Mouse (Mus musculus) splenic B cell, adult 2 months (primary cell): ENCODE measurements around the gene St3gal5.
A peak's percentile ranks its signal among the peaks of the same experiment; 100 is the strongest.

Experiments used
- DNase-seq: peaks from one replicate; pipeline ENCODE4 v3.0.0-alpha.2; 2011; ENCODE audit warnings: low read depth, low spot score
- H3K27me3 ChIP-seq: 2 replicates; pipeline ENCODE4 v1.6.1; 2012; ENCODE audit warnings: mild to moderate bottlenecking, low read length, moderate library complexity, mixed read lengths; ENCODE audit not compliant: control insufficient read depth, poor library complexity, insufficient read depth, severe bottlenecking
- H3K36me3 ChIP-seq: 2 replicates; pipeline ENCODE4 v1.6.1; 2012; ENCODE audit warnings: mild to moderate bottlenecking, low read length, moderate library complexity, mixed read lengths; ENCODE audit not compliant: control insufficient read depth, poor library complexity, insufficient read depth, severe bottlenecking

Gene St3gal5

DNA sequence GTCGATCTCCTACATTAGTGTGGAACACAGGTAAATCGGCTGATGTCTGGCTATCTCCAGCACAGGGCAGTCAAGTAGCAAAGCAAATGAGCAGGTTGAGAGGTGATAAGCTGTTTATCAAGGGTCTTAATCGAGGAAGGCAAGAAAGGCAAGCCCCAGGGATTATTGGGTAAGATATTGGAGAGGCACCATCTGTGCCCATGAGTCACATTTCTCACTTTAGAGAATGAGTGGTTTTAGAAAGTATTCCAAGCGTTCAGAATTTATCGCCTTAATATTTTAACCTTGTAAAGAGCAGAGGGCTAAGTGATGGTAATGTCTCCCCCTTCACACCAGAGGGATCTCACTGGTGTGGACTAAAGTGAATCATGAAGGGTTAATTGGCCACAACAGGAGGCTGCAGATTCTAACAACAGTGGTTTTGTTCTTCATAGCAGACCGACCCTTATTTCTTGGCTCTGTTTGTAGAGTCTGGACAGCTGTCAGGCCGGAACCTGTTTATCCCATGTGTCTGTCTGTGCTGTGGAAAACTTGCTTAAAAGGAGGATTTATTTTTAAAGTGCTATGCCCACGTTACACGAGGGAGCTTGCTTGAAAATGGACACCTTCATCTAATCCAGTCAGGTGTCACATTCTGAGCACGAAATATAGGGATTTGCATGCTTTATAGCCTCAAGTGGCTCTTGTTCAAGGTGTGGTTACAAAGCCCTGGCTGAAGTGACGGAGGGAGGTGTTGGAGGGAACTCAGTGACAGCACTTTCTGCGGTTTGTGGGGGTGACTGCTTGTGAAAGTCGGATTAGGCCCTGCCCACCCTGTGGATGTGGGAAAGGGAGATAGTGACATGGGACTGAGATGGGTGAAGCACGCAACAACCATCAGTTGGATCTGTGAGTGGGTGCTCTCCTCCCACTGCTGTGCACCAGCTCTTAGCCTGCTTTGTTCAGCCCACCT is 11.8 kb downstream of the St3gal5 start:
- no peaks in the 10 kb centered on the region for H3K36me3 ChIP-seq
- DNase-seq = no peak
- no peaks in the 10 kb centered on the region for H3K27me3 ChIP-seq

DNA sequence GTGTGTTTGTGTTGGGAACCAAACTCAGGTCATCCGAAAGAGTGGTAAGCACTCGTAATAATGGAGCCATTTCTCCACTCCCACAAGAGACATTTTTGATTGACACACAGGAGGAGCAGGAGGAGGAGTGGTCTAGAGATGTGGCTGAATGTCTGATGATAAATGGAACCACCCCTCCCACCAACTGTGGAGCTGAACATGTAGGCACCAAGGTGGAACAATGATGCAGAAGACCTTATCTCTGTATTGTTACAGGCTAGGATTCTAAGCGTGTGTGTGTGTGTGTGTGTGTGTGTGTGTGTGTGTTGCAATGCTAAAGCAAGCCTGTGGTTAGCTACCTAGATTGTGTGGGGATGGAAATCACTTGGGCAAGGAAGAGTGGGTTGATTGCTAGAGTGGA is 13.2 kb downstream of the St3gal5 start:
- H3K36me3 ChIP-seq = no peaks in the 10 kb centered on the region
- H3K27me3 ChIP-seq = no peaks in the 10 kb centered on the region
- DNase-seq = no peak

DNA sequence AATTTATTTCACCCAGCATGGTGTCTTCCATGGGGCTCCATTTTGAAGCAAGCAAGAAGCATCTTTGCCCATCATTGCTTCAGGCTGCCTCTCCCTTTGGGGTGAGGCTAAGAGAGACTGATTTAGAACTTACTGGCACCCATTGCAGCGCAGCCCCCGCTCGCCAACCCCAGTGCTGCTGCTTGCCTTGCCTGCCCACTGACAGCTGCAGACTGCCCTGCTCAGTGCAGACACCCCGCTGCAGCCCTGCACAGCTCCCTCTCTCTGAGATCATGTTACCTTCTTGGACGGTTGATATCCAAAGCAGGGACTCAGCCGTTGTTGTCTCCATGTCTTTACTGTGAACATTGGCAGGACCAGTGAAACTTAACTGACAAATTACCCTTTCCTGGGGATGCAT is 15.2 kb downstream of the St3gal5 start:
- Histone ChIP-seq H3K27me3 (no peaks in the 10 kb centered on the region), H3K36me3 (no peaks in the 10 kb centered on the region)
- DNase-seq = no peak

DNA sequence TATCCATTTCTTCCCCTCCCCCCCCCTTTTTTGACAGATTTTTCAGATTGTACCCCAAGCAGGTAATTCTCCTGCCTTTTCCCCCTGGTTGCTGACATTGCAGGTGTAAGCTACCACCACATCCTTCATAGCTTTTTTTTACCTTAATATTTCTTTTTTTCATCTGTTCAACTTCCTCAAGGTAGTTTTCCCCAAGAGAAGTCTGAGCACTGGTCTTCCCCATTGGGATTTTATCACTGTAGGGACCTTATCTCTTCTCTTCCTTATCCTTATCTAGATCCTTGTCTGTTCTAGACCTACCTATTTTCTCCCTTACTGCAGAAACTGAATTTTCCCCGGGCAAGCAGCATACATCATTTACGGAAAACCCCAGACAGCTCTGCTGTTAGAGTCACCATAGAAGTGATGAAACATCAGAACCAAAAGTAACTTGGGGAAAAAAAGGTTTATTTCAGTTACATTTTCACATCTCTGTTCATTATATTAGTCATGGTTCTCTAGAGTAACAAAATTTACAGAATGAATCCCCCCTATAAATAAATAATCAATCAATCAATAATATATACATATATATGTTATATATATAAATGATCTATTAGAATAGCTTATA is 15.8 kb downstream of the St3gal5 start:
- no peak for DNase-seq
- H3K27me3 ChIP-seq = no peaks in the 10 kb centered on the region
- no peaks in the 10 kb centered on the region for H3K36me3 ChIP-seq

DNA sequence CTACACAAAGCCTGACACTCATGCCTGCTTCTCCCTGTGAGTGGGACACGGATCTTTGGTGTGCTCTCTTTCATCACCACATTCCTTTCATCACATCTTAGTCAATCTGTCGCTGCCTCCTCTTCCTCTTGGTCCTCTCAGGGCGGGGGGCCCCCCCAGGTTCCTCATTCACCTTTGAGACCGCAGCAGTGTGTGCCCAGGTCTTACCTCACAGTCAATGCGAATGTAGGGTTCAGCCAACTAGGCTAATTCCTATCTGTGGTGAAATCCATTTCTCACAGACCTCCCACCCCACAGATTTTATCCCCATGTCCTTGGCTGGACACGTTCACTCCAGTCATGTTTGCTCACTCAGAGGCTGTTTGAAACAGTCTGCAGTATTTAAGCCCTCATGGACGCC is 17.5 kb downstream of the St3gal5 start:
- DNase-seq = no peak
- Histone ChIP-seq H3K27me3 (no peaks in the 10 kb centered on the region), H3K36me3 (no peaks in the 10 kb centered on the region)

DNA sequence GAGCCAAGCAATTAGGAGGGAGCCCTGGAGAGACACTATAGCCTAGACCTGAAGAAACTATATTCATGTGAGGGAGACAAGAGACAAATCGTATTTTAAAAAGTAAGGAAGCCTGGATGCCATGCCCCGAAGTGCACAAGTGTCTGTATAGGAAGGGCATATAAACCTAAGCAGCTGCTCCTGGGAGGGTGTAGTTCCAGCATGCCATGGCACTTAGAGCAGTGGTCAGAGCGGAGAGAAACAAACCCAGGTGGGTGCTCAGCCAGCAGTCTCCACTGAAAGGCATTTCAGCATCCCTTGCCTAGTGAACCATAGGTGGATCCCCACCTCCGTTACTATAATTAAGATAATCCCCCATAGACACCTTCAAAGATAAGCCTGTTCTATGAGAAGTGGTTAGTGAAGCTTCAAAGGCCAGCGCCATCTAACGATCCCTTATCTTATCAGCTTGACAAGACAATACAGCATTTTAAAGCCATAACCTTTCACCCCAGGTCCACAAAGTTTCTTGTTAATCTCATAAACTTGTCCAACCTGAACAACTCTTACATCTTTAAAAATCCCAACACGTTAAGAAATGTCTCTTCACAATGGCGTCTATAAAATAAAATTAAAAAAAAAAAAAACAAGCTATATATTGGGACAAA is 20.1 kb downstream of the St3gal5 start:
- no peak for DNase-seq
- Histone ChIP-seq H3K36me3 (no peaks in the 10 kb centered on the region), H3K27me3 (no peaks in the 10 kb centered on the region)

DNA sequence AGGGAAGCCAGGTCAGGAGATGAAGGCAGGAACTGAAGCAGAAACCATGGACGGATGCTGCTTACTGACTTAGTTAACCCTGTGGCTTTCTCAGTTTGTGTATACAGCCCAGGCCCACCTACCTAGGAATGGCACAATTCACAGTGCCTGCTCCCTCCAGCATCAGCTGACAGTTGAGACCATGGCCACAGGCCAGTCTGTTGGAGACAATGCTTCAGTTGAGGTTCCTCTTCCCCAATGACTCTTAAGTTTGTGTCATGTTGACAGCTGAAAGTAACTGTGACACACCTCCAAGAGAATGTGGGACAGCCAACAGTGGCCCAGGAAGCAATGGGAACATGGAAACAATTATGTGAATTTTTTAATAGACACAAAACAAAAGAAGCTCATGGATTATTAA is 22.5 kb downstream of the St3gal5 start:
- Histone ChIP-seq H3K36me3 (no peaks in the 10 kb centered on the region), H3K27me3 (no peaks in the 10 kb centered on the region)
- DNase-seq = no peak

DNA sequence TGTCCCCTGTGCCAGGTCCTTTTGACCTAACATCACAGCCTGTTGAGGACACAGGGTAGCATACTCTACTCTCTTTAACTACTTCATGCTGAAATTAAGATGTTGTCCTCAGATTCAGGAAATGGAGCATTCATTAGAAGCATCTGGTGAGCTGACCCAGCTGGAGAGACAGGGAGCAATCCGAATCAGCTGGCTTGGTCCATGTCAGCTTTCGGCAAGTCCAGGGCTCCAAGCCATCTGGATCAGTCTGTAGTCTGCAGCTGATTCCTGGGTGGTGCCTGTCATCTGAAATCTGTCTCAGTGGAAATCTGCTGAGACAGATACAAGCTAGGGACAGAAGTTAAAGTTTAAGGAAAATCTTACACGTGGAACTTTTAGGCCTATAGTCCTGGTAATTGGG is 23.9 kb downstream of the St3gal5 start:
- Histone ChIP-seq H3K27me3 (no peaks in the 10 kb centered on the region), H3K36me3 (no peaks in the 10 kb centered on the region)
- no peak for DNase-seq

DNA sequence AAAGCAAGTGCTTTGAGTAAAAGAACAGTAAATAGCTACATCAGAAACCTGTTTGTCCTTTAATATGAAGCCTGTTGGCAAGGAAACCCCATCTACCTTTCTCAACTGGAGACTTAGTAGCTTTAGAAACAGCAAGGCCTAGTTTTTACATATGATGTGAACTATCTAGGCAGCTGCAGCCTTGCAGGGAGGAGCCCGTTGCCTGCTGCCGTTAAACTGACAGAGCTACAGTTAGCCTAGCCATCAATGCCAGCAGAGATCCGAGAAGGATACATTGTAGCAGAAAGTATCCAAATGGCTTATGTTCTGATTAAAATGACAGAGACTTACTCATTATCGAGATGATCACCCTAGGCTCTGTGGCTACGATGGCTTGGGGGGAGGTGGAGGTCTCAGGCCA is 25.1 kb downstream of the St3gal5 start:
- DNase-seq = no peak
- no peaks in the 10 kb centered on the region for H3K27me3 ChIP-seq
- no peaks in the 10 kb centered on the region for H3K36me3 ChIP-seq

DNA sequence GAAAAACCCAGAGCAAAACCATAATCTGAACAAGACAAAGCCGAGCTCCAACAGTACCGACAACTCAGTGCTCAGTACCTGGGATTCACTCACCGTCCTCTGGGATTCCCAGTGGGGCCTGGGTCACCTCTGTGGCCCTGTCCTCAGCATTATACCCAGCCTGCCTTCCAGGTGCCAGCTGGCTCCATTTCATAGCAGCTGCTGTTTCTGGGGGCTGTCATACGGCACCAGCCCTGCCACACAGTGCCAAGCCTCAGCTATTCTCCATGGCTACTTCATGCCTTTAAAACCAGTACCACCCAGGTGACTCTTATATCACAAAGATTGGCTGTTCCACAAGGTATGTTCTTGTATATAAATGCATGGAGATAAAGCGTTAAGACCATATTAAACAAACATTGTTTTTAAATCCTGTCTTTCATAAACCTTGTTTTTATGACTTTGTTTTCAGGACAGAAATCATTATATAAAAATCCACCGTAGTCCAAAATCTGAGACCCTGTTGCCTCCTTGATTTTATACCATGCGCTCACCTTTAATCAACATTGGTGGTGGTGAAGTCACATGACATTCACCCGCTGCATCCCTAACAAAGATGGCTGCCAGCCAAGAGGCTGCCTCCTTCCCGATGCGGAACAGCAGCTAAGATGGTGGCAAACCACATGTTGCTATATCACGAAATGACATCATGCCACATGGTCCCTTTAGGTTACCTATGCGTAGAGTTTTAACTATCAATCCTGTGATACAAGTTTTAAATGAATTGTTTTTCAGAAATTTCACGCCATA is 27.1 kb downstream of the St3gal5 start:
- no peak for DNase-seq
- H3K27me3 ChIP-seq = no peaks in the 10 kb centered on the region
- H3K36me3 ChIP-seq = no peaks in the 10 kb centered on the region

DNA sequence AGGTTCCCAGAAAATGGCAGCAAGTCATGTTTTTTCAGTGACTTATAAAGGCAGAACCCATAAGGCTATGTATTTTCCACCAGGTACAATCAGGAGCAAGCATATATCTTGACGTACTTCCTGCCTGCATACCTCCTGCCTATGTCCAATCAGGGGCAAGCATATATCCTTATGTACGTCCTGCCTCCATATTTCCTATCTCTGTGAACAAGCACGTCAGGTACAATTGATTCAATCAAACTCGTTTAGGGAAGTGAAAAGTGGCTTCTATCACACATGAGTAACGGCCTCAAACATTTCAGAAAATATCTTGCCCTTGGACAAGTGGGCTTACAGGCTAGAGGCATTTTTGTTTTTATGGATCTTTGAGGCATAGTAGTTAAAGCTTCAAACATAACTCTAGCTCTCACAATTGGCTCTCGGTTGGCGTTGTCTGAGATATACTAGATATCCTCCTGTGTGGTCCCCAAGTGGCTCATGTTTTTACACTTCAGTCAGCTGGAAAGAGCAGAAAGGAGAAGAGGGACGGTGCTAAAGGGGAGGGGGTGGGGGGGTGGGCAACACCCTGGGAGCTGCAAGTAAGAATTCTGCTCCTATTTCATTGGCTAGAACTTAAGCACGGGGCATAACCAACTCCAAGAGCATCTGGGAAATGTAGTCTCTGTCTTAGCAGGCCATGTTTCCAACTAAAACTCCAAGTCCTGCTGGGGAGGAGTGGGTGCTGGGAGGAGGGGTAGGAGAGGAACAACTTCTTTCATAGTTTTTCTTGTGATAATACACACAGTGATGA is 28.9 kb downstream of the St3gal5 start:
- Histone ChIP-seq H3K27me3 (no peaks in the 10 kb centered on the region), H3K36me3 (no peaks in the 10 kb centered on the region)
- DNase-seq = peak; percentile 73

DNA sequence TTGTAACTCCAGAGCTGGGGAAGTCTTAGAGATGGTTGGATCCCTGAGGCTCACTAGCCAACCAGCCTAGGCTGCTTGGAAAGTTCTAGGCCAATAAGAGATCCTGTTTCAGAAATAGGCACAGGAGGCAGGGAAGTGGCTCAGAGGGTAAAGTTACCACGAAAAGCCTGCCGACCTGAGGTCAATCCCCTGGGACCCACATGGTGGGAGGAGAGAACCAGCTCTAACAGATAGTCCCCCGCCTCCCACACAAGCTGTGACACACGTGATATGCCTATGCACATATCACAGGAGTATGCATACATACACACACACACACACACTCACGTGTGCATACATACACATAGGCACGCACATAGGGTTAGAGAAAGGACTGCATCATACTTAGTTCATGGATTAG is 32.7 kb downstream of the St3gal5 start:
- DNase-seq = peak; percentile 57
- Histone ChIP-seq H3K36me3 (no peaks in the 10 kb centered on the region), H3K27me3 (no peaks in the 10 kb centered on the region)

DNA sequence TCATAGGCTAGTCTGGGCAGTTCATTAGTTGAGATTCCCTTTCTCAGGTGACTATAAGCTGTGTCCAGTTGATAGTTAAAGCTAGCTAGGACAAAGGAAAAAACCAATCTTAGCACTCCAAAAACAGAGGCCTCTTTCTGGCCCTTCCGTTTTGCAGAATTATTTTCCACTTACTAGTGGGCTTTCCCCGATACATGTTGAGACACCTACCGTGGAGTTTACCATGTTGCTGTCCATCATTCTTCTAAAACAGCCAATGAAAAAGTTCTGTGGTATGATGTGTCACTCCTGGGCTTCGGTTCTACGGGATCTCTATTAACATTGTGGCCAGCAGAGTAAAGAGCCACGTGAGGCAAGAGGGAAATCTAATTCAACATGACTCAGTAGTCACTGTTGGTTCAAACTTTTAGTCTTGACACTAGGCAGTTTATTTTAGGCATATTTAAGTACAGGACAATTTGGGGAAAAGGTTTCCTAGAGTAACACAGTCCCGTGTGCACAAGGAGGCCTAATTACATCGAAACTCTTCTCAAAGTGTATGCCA is 35.4 kb downstream of the St3gal5 start:
- Histone ChIP-seq H3K36me3 (no peaks in the 10 kb centered on the region), H3K27me3 (no peaks in the 10 kb centered on the region)
- DNase-seq = no peak
